Mouse (Mus musculus): ENCODE data around the gene Cfap69. TPM values are rescaled to one million over a fixed set of nuclear protein-coding genes. Genes with fewer than 3 reads are reported as not detected.
A peak's percentile ranks its signal among the peaks of the same experiment; 100 is the strongest.

Gene Cfap69
- total RNA-seq, 2 experiments from 2014 or later, result 13.1 to 14.8 TPM

GRCm38 (mm10) chr5:5658680-5659079 lies 5.4 kb downstream of the Cfap69 start:
- DNase-seq (ENCODE audit: low spot score in 2 of 2), result no peak

- DNase-seq (ENCODE audit: low spot score in 2 of 2), result no peak
Observed at GRCm38 (mm10) chr5:5657932-5658331, 6.1 kb downstream of the Cfap69 start.

- DNase-seq (ENCODE audit: low spot score in 2 of 2), result no peak
Observed at GRCm38 (mm10) chr5:5648817-5649569, 15.0 kb downstream of the Cfap69 start.

- no peak for DNase-seq (ENCODE audit: low spot score in 2 of 2)
Observed at GRCm38 (mm10) chr5:5646173-5646572, 17.9 kb downstream of the Cfap69 start.

GRCm38 (mm10) chr5:5638496-5638895 lies 25.5 kb downstream of the Cfap69 start:
- no peak for DNase-seq (ENCODE audit: low spot score in 2 of 2)

GRCm38 (mm10) chr5:5625491-5625890 lies 38.5 kb downstream of the Cfap69 start:
- DNase-seq (ENCODE audit: low spot score in 2 of 2), result no peak

- no peak for DNase-seq (ENCODE audit: low spot score in 2 of 2)
Observed at GRCm38 (mm10) chr5:5618329-5618728, 45.7 kb downstream of the Cfap69 start.

GRCm38 (mm10) chr5:5610540-5610939 lies 53.5 kb downstream of the Cfap69 start:
- DNase-seq (ENCODE audit: low spot score in 2 of 2), result no peak

- DNase-seq (ENCODE audit: low spot score in 2 of 2), result no peak
Observed at GRCm38 (mm10) chr5:5587686-5588085, 76.4 kb downstream of the Cfap69 start.

- peak; percentile 9 to 16 for DNase-seq (ENCODE audit: low spot score in 2 of 2)
Observed at GRCm38 (mm10) chr5:5573749-5574317, 90.2 kb downstream of the Cfap69 start, which contains the start of gene Gm8773. Gm8773 (plus strand) TSS chr5:5573799.

- no peak for DNase-seq (ENCODE audit: low spot score in 2 of 2)
Observed at GRCm38 (mm10) chr5:5562435-5562834, 101.6 kb downstream of the Cfap69 start.

- no peak for DNase-seq (ENCODE audit: low spot score in 2 of 2)
Observed at GRCm38 (mm10) chr5:5561041-5561706, 102.9 kb downstream of the Cfap69 start.

GRCm38 (mm10) chr5:5559798-5560197 lies 104.2 kb downstream of the Cfap69 start:
- no peak for DNase-seq (ENCODE audit: low spot score in 2 of 2)

GRCm38 (mm10) chr5:5559079-5559740 lies 104.8 kb downstream of the Cfap69 start, which contains the start of gene Gtpbp10:
Gtpbp10 (minus strand) TSS chr5:5559538.
- peak; percentile 94 to 96 for DNase-seq (ENCODE audit: low spot score in 2 of 2)

GRCm38 (mm10) chr5:5551110-5551509 lies 112.9 kb downstream of the Cfap69 start:
- no peak for DNase-seq (ENCODE audit: low spot score in 2 of 2)

GRCm38 (mm10) chr5:5540385-5540784 lies 123.7 kb downstream of the Cfap69 start:
- DNase-seq (ENCODE audit: low spot score in 2 of 2), result no peak

GRCm38 (mm10) chr5:5539771-5540170 lies 124.3 kb downstream of the Cfap69 start:
- DNase-seq (ENCODE audit: low spot score in 2 of 2), result no peak

- DNase-seq (ENCODE audit: low spot score in 2 of 2), result no peak
Observed at GRCm38 (mm10) chr5:5536131-5536530, 127.9 kb downstream of the Cfap69 start.

GRCm38 (mm10) chr5:5533656-5534420 lies 130.2 kb downstream of the Cfap69 start:
- no peak for DNase-seq (ENCODE audit: low spot score in 2 of 2)
